Mouse (Mus musculus): ENCODE data around the gene Irf1.
"Not testable (repeated sequence)": the region's sequence is repeated elsewhere in the genome, so short reads cannot be mapped to it uniquely, and the experiment has no call there.

Gene Irf1

DNA sequence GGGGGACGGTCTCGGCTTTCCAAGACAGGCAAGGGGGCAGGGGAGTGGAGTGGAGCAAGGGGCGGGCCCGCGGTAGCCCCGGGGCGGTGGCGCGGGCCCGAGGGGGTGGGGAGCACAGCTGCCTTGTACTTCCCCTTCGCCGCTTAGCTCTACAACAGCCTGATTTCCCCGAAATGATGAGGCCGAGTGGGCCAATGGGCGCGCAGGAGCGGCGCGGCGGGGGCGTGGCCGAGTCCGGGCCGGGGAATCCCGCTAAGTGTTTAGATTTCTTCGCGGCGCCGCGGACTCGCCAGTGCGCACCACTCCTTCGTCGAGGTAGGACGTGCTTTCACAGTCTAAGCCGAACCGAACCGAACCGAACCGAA lies at the start of gene Irf1:
Gene Irf1 (plus strand): TSS at position 255 of the 365 bp plus-strand sequence.
- peak; percentile 54 for DNase-seq (ENCODE audit: low read depth, low spot score)

DNA sequence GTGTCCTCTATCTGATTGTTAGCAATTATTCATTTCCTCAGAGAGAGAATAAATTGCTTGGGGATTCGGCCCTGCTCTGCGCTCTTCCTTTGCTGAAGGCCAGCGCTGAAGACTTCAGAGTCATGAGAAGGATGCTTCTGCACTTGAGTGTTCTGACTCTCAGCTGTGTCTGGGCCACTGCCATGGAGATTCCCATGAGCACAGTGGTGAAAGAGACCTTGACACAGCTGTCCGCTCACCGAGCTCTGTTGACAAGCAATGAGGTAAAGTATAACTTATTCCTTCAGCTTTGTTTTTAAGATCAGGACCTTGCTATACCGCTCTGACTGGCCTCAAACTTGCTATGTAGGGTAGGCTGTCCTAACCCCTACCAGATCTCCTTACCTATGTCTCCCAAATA lies 49.1 kb upstream of the Irf1 start, which contains the start of gene Il5:
Gene Il5 (plus strand): TSS at position 80 of the 400 bp plus-strand sequence.
- DNase-seq (ENCODE audit: low read depth, low spot score): no peak

DNA sequence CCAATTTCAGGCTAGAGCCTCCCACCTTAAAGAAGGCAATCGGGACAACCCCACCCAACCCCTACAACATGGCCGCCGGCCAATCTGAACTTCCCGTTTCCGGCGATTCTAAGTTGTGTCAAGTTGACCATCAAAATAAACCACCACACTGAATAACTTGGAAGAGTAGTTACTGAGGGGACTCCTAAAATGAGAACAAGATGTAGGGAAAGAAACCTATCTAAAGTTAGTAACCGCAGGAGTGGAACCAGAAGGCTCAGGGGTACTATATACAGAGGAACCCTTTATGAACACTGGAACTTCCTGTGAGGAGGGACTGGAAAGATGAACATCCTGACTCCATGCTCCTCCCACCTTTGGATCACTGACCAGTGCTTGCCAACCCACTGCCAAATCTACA lies 38.4 kb upstream of the Irf1 start:
- no peak for DNase-seq (ENCODE audit: low read depth, low spot score)

DNA sequence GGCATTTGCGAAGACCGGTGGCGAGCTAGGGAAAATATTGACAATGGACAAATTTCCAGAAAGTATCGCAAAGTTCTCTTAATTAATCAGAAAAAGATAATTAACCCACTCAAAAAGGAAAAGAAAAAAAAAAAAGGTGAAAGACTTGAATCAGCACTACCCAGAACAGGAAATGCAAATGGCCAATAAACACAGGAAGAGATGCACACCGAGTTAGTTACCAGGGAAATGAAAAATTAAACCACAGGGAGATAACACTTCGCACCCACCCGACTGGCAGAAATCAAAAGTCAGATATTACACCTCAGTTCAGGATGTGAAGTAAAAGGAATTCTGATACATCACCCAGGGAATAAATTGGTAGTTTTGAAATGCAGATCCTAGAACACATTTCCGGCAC lies 37.6 kb upstream of the Irf1 start:
- DNase-seq (ENCODE audit: low read depth, low spot score): no peak

DNA sequence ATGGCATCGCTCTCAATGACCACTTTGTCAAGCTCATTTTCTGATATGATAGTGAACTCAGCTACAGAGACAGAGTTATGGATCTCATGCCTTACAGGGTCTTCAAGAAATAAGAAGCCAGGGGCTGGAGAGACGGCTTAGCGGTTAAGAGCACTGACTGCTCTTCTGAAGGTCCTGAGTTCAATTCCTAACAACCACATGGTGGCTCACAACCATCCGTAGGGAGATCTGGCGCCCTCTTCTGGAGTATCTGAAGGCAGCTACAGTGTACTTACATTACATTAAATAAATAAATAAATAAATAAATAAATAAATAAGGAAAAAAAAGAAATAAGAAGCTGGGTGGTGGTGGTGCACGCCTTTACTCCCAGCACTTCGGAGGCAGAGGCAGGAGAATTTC lies 36.0 kb upstream of the Irf1 start:
- no peak for DNase-seq (ENCODE audit: low read depth, low spot score)

DNA sequence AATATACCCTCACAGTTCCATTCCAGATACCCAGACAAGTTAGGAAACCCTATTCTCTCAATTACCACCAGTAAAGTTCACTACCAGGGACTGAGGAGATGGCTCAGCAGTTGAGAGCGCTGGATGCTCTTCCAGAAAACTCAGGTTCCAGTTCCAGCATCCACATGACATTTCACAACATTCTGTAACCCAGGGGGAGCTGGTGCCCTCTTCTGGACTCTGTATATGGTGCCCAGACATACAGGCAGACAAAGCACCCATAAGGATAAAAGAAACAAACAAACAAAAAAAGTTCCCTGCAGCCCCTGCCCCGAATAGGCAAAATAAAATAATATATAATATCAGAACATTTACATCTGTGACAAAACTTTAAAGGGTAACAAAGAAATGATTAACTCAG lies 35.4 kb upstream of the Irf1 start:
- DNase-seq (ENCODE audit: low read depth, low spot score): no peak

DNA sequence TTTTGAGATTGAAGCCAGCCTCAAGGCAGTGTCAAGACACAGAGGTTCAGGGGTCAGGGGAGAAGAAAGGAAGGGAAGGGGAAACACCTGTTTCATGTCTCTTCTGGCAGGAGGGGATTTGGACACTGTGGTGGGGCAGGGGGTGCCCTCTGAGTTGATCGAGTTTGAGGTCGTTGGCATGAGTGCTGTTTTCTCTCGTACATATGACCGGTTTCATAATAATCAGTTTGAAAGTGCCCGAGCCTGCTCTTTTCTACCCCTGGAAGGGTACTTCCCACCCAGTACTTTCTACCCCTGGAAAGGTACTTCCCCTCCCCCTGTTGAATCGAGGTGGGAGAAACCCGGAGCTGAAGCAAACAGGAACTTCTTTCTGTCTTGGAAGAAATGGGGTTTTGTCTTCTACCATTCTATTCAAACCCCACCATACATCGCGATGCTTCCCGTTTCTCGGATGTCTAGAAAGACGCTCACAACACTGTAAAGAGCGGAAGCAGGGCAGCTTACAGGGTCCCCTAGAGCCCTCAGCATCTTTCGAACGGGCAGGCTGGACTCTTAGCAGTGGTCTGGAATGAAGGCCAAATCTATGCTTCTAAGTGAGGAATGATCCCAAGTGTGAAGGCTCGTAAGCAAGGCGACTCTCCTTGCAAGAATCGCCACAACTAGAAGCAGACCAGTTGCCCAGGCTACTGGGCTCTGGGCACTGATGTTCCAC lies 34.7 kb upstream of the Irf1 start:
- DNase-seq (ENCODE audit: low read depth, low spot score): no peak

DNA sequence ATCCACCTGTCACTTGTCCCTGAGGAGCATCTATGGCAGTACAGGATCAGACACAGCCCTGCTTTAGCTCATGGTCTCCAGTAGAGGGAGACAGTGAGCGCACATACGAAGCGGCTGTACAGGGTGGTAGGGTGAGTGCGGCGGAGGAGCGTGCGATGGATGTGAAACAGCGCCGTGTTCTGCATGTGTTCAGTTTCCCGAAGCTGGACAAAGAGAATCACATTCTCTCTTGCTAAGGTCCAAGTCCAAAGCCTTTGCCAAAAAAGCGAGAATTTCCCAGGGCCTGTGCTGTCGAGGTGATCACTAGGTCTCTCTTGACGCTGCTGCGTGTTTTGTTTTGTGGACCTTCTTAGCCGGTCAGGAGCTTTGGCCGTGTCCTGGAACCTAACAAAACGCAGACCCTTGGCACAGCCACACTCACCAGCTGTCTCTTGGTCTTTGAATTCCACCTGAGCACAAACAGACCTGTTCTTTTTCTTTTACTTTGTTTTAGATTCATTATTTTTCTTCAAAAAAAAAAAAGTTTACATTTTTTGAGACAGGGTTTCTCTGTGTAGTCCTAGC lies 34.0 kb upstream of the Irf1 start:
- peak; percentile 49 for DNase-seq (ENCODE audit: low read depth, low spot score)

DNA sequence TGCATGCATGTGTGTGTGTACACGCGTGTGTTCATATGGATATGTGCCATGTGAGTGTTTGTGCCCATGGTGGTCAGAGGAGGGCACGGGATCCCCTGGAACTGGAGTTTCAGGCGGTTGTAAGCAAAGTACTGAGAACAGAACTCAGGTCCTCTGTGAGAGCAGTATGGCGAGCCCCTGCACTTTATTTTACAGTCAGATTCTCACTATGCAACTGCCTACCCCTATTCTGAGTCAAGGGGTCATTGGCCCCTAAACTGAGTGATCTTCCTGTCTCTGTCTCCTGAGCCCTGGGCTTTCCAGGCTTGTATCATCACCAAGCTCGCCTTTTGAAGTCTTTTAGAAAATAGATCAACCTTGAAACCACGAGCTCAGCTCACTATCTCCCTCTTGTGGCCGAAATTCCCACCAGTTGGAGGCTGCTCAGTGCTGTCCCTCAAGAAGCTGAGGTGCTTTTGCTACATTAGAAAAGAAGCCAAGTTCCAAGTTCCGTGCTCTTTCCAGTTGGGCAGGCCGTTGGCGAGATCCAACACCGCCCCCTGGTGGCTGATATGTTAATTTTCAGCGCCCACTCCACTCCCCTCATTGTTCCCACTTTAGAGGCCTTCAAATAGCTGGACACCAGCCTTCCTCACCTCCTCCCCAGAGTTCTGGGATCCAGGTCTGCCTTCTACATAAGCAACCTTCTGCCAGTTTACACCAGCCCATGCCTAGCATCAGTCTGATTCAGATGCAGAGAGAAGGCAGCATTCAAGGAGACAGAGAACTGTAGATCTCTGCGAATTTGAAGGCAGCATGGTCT lies 32.8 kb upstream of the Irf1 start:
- DNase-seq (ENCODE audit: low read depth, low spot score): no peak

DNA sequence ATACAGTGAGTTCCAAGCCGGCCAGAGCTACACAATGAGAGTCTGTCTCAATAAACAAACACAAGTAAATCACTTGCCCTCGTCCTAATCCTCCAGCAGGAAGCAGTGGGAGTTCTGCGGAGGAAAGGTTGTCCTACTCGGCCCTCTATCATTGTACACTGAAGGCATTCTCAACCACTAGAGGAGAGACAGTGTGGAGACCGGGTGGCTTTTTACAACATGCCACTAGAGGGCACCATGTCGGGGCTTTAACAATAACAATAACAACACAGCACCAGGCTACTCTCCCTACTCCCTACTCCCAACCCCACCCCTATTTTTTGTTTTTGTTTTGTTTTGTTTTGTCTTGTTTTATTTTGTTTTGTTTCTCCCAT lies 32.3 kb upstream of the Irf1 start:
- no peak for DNase-seq (ENCODE audit: low read depth, low spot score)

DNA sequence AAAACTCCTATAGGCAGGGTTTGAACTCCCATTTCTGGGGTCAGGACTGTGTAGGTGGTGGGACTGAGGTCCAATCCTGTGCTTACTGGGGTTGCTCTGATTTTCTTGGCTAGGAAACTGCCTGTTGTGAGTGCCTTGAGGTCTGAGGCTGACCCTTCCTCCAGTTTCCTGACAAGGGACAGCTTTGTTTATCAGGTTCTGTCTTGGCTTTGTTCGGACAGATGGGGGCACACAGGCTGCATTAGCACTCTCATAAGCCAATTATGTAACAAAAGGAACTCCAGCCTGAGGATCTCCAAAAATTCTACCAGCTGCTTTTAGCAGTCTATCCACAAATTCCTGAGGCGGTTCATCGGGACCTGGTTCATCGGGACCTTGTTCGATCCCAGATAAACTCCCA lies 27.5 kb upstream of the Irf1 start:
- no peak for DNase-seq (ENCODE audit: low read depth, low spot score)

DNA sequence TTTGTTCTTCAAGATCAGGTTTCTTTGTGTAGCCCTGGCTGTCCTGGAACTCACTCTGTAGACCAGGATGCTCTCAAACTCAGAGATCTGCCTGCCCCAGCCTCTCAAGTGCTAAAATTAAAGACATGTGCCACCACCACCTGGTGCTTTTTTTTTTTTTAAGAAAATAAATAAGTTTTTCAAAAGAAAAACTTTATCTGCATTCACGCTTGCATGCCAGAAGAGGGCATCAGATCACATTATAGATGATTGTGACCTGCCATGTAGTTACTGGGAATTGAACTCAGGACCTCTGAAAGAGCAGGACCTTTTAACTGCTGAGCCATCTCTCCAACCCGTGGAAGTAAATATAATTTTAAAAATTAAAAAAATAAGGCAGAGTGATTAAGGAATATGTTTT lies 24.6 kb upstream of the Irf1 start:
- no peak for DNase-seq (ENCODE audit: low read depth, low spot score)

DNA sequence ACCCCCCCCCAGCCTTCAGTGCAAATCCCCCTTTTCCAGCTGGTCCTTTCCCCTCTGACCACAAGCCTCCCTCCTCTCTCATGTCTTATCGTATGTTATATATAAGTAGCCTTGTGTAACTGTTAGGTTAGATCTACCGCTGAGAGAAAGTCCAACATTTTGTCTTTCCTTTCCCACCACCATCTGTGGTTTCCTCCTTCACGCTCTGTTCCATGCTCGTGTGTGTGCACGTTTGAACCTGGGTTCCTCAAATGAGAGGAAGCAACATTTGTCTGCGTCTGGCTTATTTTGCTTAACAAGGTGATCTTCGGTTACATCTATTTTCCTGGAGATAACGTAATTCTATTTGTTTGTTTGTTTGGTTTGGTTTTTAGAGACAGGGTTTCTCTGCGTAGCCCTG lies 21.8 kb upstream of the Irf1 start:
- DNase-seq (ENCODE audit: low read depth, low spot score): no peak

DNA sequence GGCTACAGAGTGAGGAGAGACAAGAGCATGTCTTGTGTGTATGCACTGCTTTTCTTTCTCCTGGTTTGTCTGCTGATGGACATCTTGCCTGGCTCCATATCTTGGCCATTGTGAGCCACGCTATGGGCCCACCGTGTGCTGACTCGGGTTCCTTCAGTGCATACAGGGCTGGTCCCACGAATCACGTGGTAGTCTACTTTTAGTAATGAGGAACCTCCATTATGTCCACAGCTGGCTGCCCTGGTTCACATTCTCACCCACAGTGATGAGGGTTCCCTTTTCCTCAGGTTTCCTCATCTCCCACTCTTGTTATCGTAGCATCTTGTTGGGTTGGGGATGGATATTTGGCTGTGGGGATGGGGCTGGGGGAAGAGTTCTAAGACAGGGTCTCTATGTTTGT lies 21.2 kb upstream of the Irf1 start:
- DNase-seq (ENCODE audit: low read depth, low spot score): no peak

DNA sequence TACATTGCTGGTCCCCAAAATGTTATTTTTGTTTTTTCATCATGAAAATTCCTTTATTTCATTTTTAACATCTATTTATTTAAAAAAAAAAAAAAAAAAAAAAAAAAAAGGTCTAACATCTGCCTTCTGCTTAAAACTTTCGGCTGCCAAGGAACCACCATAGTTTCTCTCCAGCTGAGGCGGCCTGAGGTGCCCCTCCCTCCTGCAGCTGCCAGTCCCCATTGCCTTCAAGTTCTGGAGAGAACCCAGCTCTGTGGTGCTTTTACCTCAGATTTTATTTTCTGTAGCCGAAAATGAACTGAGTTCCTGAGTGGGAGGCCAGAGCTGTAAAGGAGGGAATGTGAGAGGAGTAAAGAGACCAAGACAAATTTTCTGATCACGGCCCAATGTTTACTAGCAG lies 20.5 kb upstream of the Irf1 start:
- DNase-seq (ENCODE audit: low read depth, low spot score): no peak

DNA sequence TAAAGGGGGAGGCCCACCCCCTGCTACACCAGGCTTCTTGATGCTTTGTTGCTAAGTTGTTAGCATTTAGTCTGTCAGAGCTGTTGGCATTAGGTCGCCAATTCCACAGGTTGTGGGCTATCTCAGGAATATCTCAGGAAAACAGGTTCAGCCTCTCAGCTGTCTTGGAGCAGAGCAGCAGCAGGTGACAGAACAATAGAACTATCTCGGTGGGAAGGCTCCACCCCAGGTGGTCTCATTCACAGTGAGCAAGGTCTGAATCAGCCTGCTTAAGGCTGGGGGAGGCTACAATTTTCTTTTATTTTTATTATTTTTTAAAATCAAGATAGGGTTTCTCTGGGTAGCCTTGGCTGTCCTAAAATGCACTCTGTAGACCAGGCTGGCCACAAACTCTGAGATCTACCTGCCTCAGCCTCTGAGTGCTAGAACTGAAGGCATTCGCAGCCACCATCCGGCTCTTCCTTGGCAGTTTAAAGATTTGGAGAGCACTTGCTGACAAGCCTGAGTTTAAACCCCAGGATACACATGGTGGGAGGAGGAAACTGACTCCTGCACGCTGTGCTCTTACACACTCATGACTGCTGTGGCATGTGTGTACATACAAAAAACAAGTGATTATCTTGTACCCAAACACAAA lies 20.0 kb upstream of the Irf1 start:
- no peak for DNase-seq (ENCODE audit: low read depth, low spot score)

DNA sequence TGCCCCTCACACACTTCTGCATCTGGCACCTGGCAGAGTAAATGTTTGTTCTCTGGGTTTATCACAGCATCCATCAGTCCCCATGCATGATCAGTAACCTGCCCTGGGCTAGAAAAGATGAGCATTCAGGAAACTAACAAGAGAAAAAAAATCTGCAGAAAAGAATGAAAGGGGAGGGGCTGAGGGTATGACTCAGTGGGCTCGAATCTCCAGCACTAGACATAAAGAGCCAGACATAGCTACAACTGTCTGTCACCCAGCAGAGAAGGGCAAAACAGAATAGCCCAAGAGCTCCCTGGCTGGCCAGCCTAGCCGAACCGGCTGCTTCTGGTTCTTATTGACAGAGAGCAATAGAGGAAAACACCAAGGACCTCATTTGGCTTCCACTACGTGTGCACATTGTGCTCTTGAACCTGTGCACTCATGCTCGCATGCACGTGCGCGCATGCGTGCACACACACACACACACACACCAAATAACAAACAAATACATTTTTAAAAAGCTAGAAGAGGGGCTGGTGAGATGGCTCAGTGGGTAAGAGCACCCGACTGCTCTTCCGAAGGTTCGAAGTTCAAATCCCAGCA lies 14.7 kb upstream of the Irf1 start:
- DNase-seq (ENCODE audit: low read depth, low spot score): no peak

DNA sequence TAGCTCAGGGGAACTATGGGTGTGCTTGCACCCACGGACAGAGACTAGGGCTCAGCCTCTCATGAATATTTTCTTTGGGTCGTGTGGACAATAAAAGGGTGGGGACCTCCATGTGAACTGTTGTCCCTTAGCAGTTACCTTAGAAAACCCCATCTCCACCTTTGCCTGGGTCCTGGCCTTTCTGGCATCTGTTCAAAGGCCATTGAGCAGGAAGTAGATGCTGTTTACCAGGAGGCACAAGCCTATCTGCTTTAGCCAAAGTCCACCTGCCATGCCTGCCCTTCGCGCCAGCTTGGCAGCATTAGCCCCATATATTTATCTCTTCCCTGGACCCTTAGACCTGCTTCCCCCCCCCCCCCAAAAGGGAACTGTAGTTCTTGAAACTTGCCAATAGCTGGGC lies 12.2 kb upstream of the Irf1 start:
- no peak for DNase-seq (ENCODE audit: low read depth, low spot score)

DNA sequence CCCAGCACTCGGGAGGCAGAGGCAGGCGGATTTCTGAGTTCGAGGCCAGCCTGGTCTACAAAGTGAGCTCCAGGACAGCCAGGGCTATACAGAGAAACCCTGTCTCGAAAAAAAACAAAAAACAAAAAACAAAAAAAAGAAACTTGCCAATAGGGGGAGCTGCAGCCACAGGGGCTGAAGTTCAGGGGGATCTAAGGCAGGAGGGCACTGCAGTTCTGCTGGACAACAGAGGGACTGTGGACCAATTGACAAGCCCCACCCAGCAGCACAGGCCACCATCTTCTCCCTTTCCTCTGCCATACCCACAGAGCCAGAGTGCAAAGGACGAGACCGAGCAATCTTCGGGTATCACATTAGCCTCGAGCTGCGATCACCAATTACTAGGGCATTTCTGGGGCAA lies 11.8 kb upstream of the Irf1 start:
- not testable (repeated sequence) for DNase-seq (ENCODE audit: low read depth, low spot score)

DNA sequence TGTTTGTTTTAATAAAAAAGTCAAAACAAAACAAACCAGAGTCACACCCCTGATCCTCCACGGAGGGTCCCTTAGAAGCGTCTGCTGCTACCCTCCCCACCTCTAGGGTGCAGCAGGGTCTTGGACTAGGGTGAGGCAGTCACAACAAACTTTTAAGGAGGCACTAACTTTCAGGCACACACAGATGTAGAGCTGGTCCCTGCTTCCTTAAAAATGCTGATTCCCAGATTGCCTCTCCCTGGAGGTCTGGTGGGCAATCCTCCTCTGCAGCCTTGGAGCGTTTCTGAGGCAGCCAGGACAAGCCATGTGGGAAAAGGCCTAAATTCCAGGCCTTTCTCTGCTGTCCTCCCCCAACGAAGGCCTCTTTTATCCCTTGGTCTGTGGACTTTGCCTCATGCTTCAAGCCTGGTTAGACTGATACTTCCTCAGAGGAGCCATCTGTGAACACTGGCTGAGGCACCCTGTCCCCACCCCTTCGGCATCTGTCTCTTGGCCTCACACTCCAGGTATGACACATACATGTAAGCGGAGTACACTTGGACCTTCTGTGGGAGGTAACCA lies 10.9 kb upstream of the Irf1 start:
- DNase-seq (ENCODE audit: low read depth, low spot score): no peak

DNA sequence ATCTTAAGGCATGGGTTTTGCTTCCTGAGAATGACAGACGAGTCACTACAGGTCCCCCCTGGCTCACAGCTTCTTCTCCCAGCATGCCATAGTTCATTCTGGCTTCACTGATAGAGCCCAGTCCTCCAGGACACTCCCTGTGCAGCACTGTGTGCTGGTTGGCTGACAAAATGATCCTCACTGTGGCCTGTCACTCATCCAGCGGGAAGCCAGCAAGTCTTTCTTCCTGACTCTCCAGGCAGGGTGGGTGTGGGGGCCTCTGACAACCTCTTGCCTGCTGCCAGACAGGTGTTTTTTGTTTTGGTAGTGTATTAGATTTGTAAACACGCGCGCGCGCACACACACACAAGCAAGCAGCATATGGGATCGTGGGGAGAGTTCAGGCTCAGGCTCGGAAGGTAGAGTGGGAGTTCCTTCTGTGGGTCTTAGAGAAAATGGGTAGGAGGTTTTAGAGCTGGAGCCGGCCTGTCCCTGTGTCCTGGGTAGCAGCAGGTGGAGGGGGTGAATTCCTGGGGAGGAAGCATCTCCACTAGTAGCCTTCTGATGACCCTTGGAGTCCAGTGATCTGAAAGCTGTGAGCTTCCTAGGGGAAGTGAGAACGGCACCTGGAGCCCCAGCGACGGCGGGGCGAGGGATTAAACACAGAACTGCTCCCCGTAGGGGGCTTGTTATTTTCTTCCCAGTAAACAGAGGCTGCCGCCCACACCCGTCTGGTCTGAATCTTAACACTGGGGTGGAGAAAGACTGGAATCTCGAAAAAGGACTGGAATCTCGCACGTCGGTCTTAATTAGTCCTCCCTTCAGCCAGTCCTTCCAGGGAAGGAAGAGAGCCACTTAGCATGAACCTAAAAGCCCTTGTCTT lies 10.0 kb upstream of the Irf1 start:
- no peak for DNase-seq (ENCODE audit: low read depth, low spot score)

Measured in brain, embryonic 18.5 days (tissue).